In the genomic region with DNA sequence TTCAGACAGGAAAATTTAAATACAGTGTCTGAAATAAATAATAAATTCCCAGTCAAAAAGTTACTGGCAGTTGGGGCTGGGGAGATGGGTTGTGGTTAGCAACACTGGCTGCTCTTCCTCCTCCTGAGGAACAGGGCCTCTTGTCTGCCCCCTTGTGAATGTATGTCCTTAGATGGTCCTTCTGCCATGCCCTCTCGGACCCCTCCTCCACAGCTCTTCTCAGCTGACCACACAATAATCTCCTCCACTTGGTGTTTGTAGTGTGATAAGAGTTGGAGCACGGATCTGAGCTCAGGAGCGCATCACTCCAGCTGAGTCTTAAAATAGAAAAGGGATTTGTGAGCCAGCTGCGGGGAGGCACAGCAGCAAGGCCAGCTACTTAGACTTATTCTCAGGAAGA, we compare ENCODE assay signal across 13 mouse cellular contexts. TPM values are rescaled to one million over a fixed set of nuclear protein-coding genes. Genes with fewer than 3 reads are reported as not detected.
DNase-seq lines count a peak whose midpoint lies in the region; ATAC-seq lines count a peak whose summit lies in the region.
"Had no signal": no experiment of that assay in that cellular context is flagged by ENCODE, and none has a peak within 500 bp of the region (broad histone marks: within the 10 kb centered on the region; RNA-seq: fewer than 3 reads in every experiment).

No protein-coding gene starts in this region.

- no peaks in the 10 kb centered on the region for H3K9me3 ChIP-seq in heart, embryonic 16.5 days (replicated peaks; ENCODE audit: control insufficient read depth, low read length)
- H3K9me3 ChIP-seq in liver, embryonic 15.5 days (replicated peaks) = no peaks in the 10 kb centered on the region
- H3K9me3 ChIP-seq in kidney, embryonic 16.5 days (ENCODE audit: low read length) = no peaks in the 10 kb centered on the region
- H3K9me3 ChIP-seq: forebrain, embryonic 13.5 days had no signal

- no peaks in the 10 kb centered on the region for H3K36me3 ChIP-seq in heart, embryonic 16.5 days (ENCODE audit: control insufficient read depth, insufficient read depth)
- no peaks in the 10 kb centered on the region for H3K36me3 ChIP-seq in liver, embryonic 15.5 days (replicated peaks)
- H3K36me3 ChIP-seq in kidney, embryonic 16.5 days (ENCODE audit: insufficient read depth, low read length) = no peaks in the 10 kb centered on the region

- H3K4me2 ChIP-seq in heart, embryonic 16.5 days (ENCODE audit: low read depth, low read length) = no peak overlapping the region
- no peak overlapping the region for H3K4me2 ChIP-seq in liver, embryonic 15.5 days
- no peak overlapping the region for H3K4me2 ChIP-seq in kidney, embryonic 16.5 days (replicated peaks; ENCODE audit: low read depth, low read length)
- H3K4me2 ChIP-seq: forebrain, embryonic 13.5 days; lung, embryonic 14.5 days; midbrain, embryonic 11.5 days had no signal

- peaks cover 2% of the 10 kb centered on the region; the same call in 1 of the 2 replicates for H3K4me1 ChIP-seq in heart, embryonic 16.5 days (ENCODE audit: control insufficient read depth, insufficient read depth, low read length)
- peaks cover 11% of the 10 kb centered on the region for H3K4me1 ChIP-seq in liver, embryonic 15.5 days (replicated peaks)
- no peaks in the 10 kb centered on the region for H3K4me1 ChIP-seq in kidney, embryonic 16.5 days (ENCODE audit: insufficient read depth, low read length)

- no peaks in the 10 kb centered on the region for H3K27me3 ChIP-seq in heart, embryonic 16.5 days (ENCODE audit: control insufficient read depth, insufficient read depth, low read length)
- no peaks in the 10 kb centered on the region for H3K27me3 ChIP-seq in liver, embryonic 15.5 days
- H3K27me3 ChIP-seq in kidney, embryonic 16.5 days (ENCODE audit: insufficient read depth, low read length) = no peaks in the 10 kb centered on the region
- H3K27me3 ChIP-seq: forebrain, embryonic 13.5 days had no signal

- H3K4me3 ChIP-seq in heart, embryonic 16.5 days (ENCODE audit: low read length) = no peak overlapping the region
- H3K4me3 ChIP-seq in liver, embryonic 15.5 days (replicated peaks) = no peak overlapping the region
- no peak overlapping the region for H3K4me3 ChIP-seq in kidney, embryonic 16.5 days (ENCODE audit: low read length)
- H3K4me3 ChIP-seq: forebrain, embryonic 13.5 days had no signal

- peak; percentile 87 for ATAC-seq in granulocyte monocyte progenitor cell, adult 5-6 weeks (replicated peaks; ENCODE audit: poor library complexity, severe bottlenecking)
- ATAC-seq in heart, embryonic 16.5 days (replicated peaks; ENCODE audit: extremely low read depth, insufficient read depth, low FRiP score) = peak; percentile 93
- ATAC-seq in liver, embryonic 15.5 days (ENCODE audit: insufficient read depth) = 0 out of 2 replicates have a peak, but pooled peaks have one; percentile 40
- no peak for ATAC-seq in kidney, embryonic 16.5 days (ENCODE audit: low FRiP score, low TSS enrichment)

- peak overlapping the region; percentile 80 for H3K27ac ChIP-seq in heart, embryonic 16.5 days (ENCODE audit: low read length)
- peak overlapping the region; percentile 48 for H3K27ac ChIP-seq in liver, embryonic 15.5 days (replicated peaks)
- H3K27ac ChIP-seq in kidney, embryonic 16.5 days (ENCODE audit: low read length) = no peak overlapping the region
- H3K27ac ChIP-seq: forebrain, embryonic 13.5 days had no signal

- H3K9ac ChIP-seq in heart, embryonic 16.5 days (ENCODE audit: low read length) = no peak overlapping the region
- H3K9ac ChIP-seq in liver, embryonic 15.5 days = no peak overlapping the region
- no peak overlapping the region for H3K9ac ChIP-seq in kidney, embryonic 16.5 days (replicated peaks; ENCODE audit: low read length)
- H3K9ac ChIP-seq: forebrain, embryonic 13.5 days; lung, embryonic 14.5 days had no signal

- DNase-seq in MEL-GATA-1-ER (ENCODE audit: extremely low read depth, low read depth) = peak; percentile 79
- no peak for DNase-seq in urinary bladder, postnatal 10 days (ENCODE audit: low spot score)
- no peak for DNase-seq in adrenal gland, adult (ENCODE audit: inconsistent age in 2 of 2, low spot score in 1 of 2)
- no peak for DNase-seq in left cerebral cortex, adult 18-20 months (ENCODE audit: low spot score in 2 of 2)
- DNase-seq: cerebellum, postnatal 14 days; gastrocnemius, postnatal 25 days; lung, embryonic 14.5 days had no signal

- WGBS in heart, embryonic 16.5 days = 11% methylated on average over 4 of the region's 4 CpGs
- 3% methylated on average over 4 of the region's 4 CpGs for WGBS in liver, embryonic 15.5 days (ENCODE audit: insufficient replicate concordance)
- 64% methylated on average over 4 of the region's 4 CpGs for WGBS in kidney, embryonic 16.5 days

RNA-seq across cellular contexts. Expression of gene Sf3b5, which starts 18.2 kb away (rescaled TPM):
- 14.5 and 21.6 TPM in 2 replicates for total RNA-seq in granulocyte monocyte progenitor cell, adult 5-6 weeks (2014; fragmentation: Nextera tagmentation)
- 20.7 and 29.0 TPM in 2 replicates for total RNA-seq in granulocyte monocyte progenitor cell, adult 5-6 weeks (2017)
- 25.7 and 26.8 TPM in 2 replicates for polyA plus RNA-seq in heart, embryonic 16.5 days (2015; fragmentation: Nextera tagmentation; extraction: Ambion mirVana)
- 16.5 and 17.2 TPM in 2 replicates for polyA plus RNA-seq in liver, embryonic 15.5 days (2015; fragmentation: Nextera tagmentation; extraction: Ambion mirVana)
- polyA plus RNA-seq in kidney, embryonic 16.5 days (2015; fragmentation: Nextera tagmentation; extraction: Ambion mirVana) = 35.1 and 38.0 TPM in 2 replicates
- total RNA-seq in left cerebral cortex, adult 18-20 months (2021) = 1 to 10 TPM; 8.3 to 8.4 TPM

RNA-seq across cellular contexts. Expression of gene Stx11, which starts 22.8 kb away (rescaled TPM):
- 7.4 and 9.1 TPM in 2 replicates for total RNA-seq in granulocyte monocyte progenitor cell, adult 5-6 weeks (2014; fragmentation: Nextera tagmentation)
- 5.9 and 8.7 TPM in 2 replicates for total RNA-seq in granulocyte monocyte progenitor cell, adult 5-6 weeks (2017)
- 6.2 and 7.8 TPM in 2 replicates for polyA plus RNA-seq in heart, embryonic 16.5 days (2015; fragmentation: Nextera tagmentation; extraction: Ambion mirVana)
- polyA plus RNA-seq in liver, embryonic 15.5 days (2015; fragmentation: Nextera tagmentation; extraction: Ambion mirVana) = 9.7 and 10.6 TPM in 2 replicates
- polyA plus RNA-seq in kidney, embryonic 16.5 days (2015; fragmentation: Nextera tagmentation; extraction: Ambion mirVana) = 2.3 and 2.4 TPM in 2 replicates
- total RNA-seq in left cerebral cortex, adult 18-20 months (2021) = under 1 TPM; 0.07 to 0.37 TPM
